ENCODE assay signal across 18 mouse cellular contexts in genomic region chr19:37496759-37497158, GRCm38 (mm10). TPM values are rescaled to one million over a fixed set of nuclear protein-coding genes. Genes with fewer than 3 reads are reported as not detected.
DNase-seq lines count a peak whose midpoint lies in the region; ATAC-seq and TF ChIP-seq lines count a peak whose summit lies in the region.
"Had no signal": no experiment of that assay in that cellular context is flagged by ENCODE, and none has a peak within 500 bp of the region (broad histone marks: within the 10 kb centered on the region; RNA-seq: fewer than 3 reads in every experiment).

No protein-coding gene starts in this region.

- no peak for TF ChIP-seq RAD21 in MEL (IDR thresholded peaks at IDR 0.05; ENCODE audit: low read depth, low read length)

- H3K9me3 ChIP-seq in hindbrain, postnatal 0 days (ENCODE audit: low read length), result no peaks in the 10 kb centered on the region
- no peaks in the 10 kb centered on the region for H3K9me3 ChIP-seq in hindbrain, embryonic 11.5 days (ENCODE audit: control insufficient read depth, low read length)
- H3K9me3 ChIP-seq in lung, embryonic 14.5 days (ENCODE audit: low read depth, low read length), result no peaks in the 10 kb centered on the region
- no peaks in the 10 kb centered on the region for H3K9me3 ChIP-seq in MEL (replicated peaks; ENCODE audit: insufficient read depth, low read length)
- H3K9me3 ChIP-seq in stomach, postnatal 0 days (ENCODE audit: control insufficient read depth, low read length), result no peaks in the 10 kb centered on the region
- H3K9me3 ChIP-seq: embryonic facial prominence, embryonic 15.5 days; limb, embryonic 13.5 days; midbrain, embryonic 12.5 days had no signal

- TF ChIP-seq EP300 in MEL (IDR thresholded peaks at IDR 0.05; ENCODE audit: low read depth in 1 of 2, low read length in 2 of 2), result no peak
- TF ChIP-seq EP300 in stomach, postnatal 0 days (optimal IDR thresholded peaks at IDR 0.05), result no peak

- no peaks in the 10 kb centered on the region for H3K27me3 ChIP-seq in hindbrain, postnatal 0 days (ENCODE audit: insufficient read depth, low read length)
- H3K27me3 ChIP-seq in hindbrain, embryonic 11.5 days (ENCODE audit: control insufficient read depth, insufficient read depth, low read length), result no peaks in the 10 kb centered on the region
- H3K27me3 ChIP-seq in lung, embryonic 14.5 days (ENCODE audit: insufficient read depth, low read length), result no peaks in the 10 kb centered on the region; the same call in 1 of the 2 replicates
- H3K27me3 ChIP-seq in MEL (ENCODE audit: control insufficient read depth in 1 of 2, insufficient read depth in 2 of 2, low read length in 2 of 2), result no peaks in the 10 kb centered on the region
- H3K27me3 ChIP-seq in stomach, postnatal 0 days (ENCODE audit: control insufficient read depth, insufficient read depth, low read length), result no peaks in the 10 kb centered on the region
- H3K27me3 ChIP-seq: embryonic facial prominence, embryonic 15.5 days; limb, embryonic 13.5 days; midbrain, embryonic 12.5 days had no signal

- H3K4me2 ChIP-seq in hindbrain, postnatal 0 days (ENCODE audit: low read depth, low read length), result no peak overlapping the region
- no peak overlapping the region for H3K4me2 ChIP-seq in hindbrain, embryonic 11.5 days (replicated peaks; ENCODE audit: low read depth, low read length)
- no peak overlapping the region for H3K4me2 ChIP-seq in lung, embryonic 14.5 days
- H3K4me2 ChIP-seq in stomach, postnatal 0 days (replicated peaks; ENCODE audit: low read depth), result no peak overlapping the region
- H3K4me2 ChIP-seq: embryonic facial prominence, embryonic 15.5 days; hindbrain, embryonic 14.5 days; limb, embryonic 13.5 days; midbrain, embryonic 12.5 days had no signal

- ATAC-seq in hindbrain, postnatal 0 days, result no peak
- no peak for ATAC-seq in hindbrain, embryonic 11.5 days (ENCODE audit: low FRiP score)
- ATAC-seq in lung, embryonic 14.5 days (ENCODE audit: insufficient read depth), result no peak
- no peak for ATAC-seq in stomach, postnatal 0 days (ENCODE audit: low FRiP score, low TSS enrichment)

- WGBS in hindbrain, postnatal 0 days, result 91% methylated on average over 8 of the region's 8 CpGs
- WGBS in hindbrain, embryonic 11.5 days, result 87% methylated on average over 8 of the region's 8 CpGs
- WGBS in lung, embryonic 14.5 days, result 87% methylated on average over 8 of the region's 8 CpGs
- 84% methylated on average over 8 of the region's 8 CpGs for WGBS in stomach, postnatal 0 days

- H3K4me1 ChIP-seq in hindbrain, postnatal 0 days (ENCODE audit: insufficient read depth, low read length), result no peaks in the 10 kb centered on the region
- H3K4me1 ChIP-seq in hindbrain, embryonic 11.5 days (replicated peaks; ENCODE audit: control insufficient read depth, insufficient read depth, low read length), result no peaks in the 10 kb centered on the region
- no peaks in the 10 kb centered on the region for H3K4me1 ChIP-seq in lung, embryonic 14.5 days (ENCODE audit: insufficient read depth)
- H3K4me1 ChIP-seq in MEL (ENCODE audit: control insufficient read depth in 1 of 2, insufficient read depth in 2 of 2, low read length in 2 of 2), result peaks cover 8 to 14% of the 10 kb centered on the region in 2 experiments
- H3K4me1 ChIP-seq in stomach, postnatal 0 days (replicated peaks; ENCODE audit: control insufficient read depth, insufficient read depth), result no peaks in the 10 kb centered on the region; the same call in 1 of the 2 replicates
- H3K4me1 ChIP-seq: embryonic facial prominence, embryonic 15.5 days; midbrain, embryonic 12.5 days had no signal

- TF ChIP-seq POLR2A in MEL (IDR thresholded peaks at IDR 0.05; ENCODE audit: control insufficient read depth in 1 of 2, insufficient read depth in 1 of 2, low read depth in 1 of 2, low read length in 2 of 2, poor library complexity in 1 of 2), result no peak

- H3K79me2 ChIP-seq in MEL (ENCODE audit: control insufficient read depth, insufficient read depth, low read length, poor library complexity), result no peaks in the 10 kb centered on the region

- peak; percentile 8; the same call in 1 of the 2 replicates for TF ChIP-seq CTCF in hindbrain, postnatal 0 days (IDR thresholded peaks at IDR 0.05; ENCODE audit: low read depth)
- peak; percentile 21; the same call in 1 of the 2 replicates for TF ChIP-seq CTCF in lung, embryonic 14.5 days (IDR thresholded peaks at IDR 0.05; ENCODE audit: low read depth)
- TF ChIP-seq CTCF in MEL (IDR thresholded peaks at IDR 0.05 in 2 of 3, conservative IDR thresholded peaks at IDR 0.05 in 1 of 3; ENCODE audit: control insufficient read depth in 1 of 3, insufficient read depth in 1 of 3, low read depth in 2 of 3, low read length in 3 of 3, poor library complexity in 1 of 3, severe bottlenecking in 1 of 3), result peak; percentile 26 to 45 (median 35); a peak in 5 of 6 replicates
- TF ChIP-seq CTCF in stomach, postnatal 0 days (IDR thresholded peaks at IDR 0.05; ENCODE audit: low read depth), result peak; percentile 32

- H3K27ac ChIP-seq in hindbrain, postnatal 0 days, result no peak overlapping the region
- no peak overlapping the region for H3K27ac ChIP-seq in hindbrain, embryonic 11.5 days (ENCODE audit: low read depth, low read length)
- no peak overlapping the region for H3K27ac ChIP-seq in lung, embryonic 14.5 days (ENCODE audit: low read depth)
- H3K27ac ChIP-seq in MEL (ENCODE audit: control insufficient read depth, low read depth, low read length), result no peak overlapping the region
- H3K27ac ChIP-seq in stomach, postnatal 0 days (replicated peaks), result no peak overlapping the region
- H3K27ac ChIP-seq: embryonic facial prominence, embryonic 15.5 days; hindbrain, embryonic 14.5 days; limb, embryonic 13.5 days; midbrain, embryonic 12.5 days had no signal

- H3K36me3 ChIP-seq in hindbrain, postnatal 0 days (ENCODE audit: insufficient read depth, low read length), result no peaks in the 10 kb centered on the region
- H3K36me3 ChIP-seq in hindbrain, embryonic 11.5 days (ENCODE audit: control insufficient read depth, insufficient read depth, low read length), result no peaks in the 10 kb centered on the region
- H3K36me3 ChIP-seq in lung, embryonic 14.5 days (ENCODE audit: insufficient read depth), result no peaks in the 10 kb centered on the region
- H3K36me3 ChIP-seq in MEL (ENCODE audit: control insufficient read depth in 1 of 2, insufficient read depth in 2 of 2, low read length in 2 of 2), result peaks cover 0 to 19% of the 10 kb centered on the region in 2 experiments; a peak in 2 of 4 replicates
- no peaks in the 10 kb centered on the region for H3K36me3 ChIP-seq in stomach, postnatal 0 days (ENCODE audit: control insufficient read depth, insufficient read depth, low read length)
- H3K36me3 ChIP-seq: embryonic facial prominence, embryonic 15.5 days; limb, embryonic 13.5 days; midbrain, embryonic 12.5 days had no signal

- no peak overlapping the region for H3K4me3 ChIP-seq in hindbrain, postnatal 0 days (ENCODE audit: low read length)
- H3K4me3 ChIP-seq in hindbrain, embryonic 11.5 days (ENCODE audit: low read depth, low read length), result no peak overlapping the region
- H3K4me3 ChIP-seq in lung, embryonic 14.5 days (ENCODE audit: low read depth, low read length), result no peak overlapping the region
- no peak overlapping the region for H3K4me3 ChIP-seq in MEL (ENCODE audit: control insufficient read depth in 1 of 2, insufficient read depth in 1 of 2, low read depth in 2 of 2, low read length in 2 of 2)
- no peak overlapping the region for H3K4me3 ChIP-seq in stomach, postnatal 0 days (ENCODE audit: low read depth, low read length)
- H3K4me3 ChIP-seq: embryonic facial prominence, embryonic 15.5 days; limb, embryonic 13.5 days; midbrain, embryonic 12.5 days had no signal

- DNase-seq in hindbrain, postnatal 0 days (ENCODE audit: low spot score), result no peak
- no peak for DNase-seq in hindbrain, embryonic 11.5 days (ENCODE audit: low spot score)
- no peak for DNase-seq in lung, embryonic 14.5 days
- no peak for DNase-seq in lung, postnatal 4 days
- peak; percentile 28 for DNase-seq in MEL (ENCODE audit: low read depth, low spot score)
- no peak for DNase-seq in stomach, postnatal 0 days (ENCODE audit: low spot score)
- no peak for DNase-seq in thymus, postnatal 4 days
- no peak for DNase-seq in left cerebral cortex, adult 8-10 months (ENCODE audit: low spot score in 2 of 2)
- DNase-seq: adrenal gland, adult 2 months; cerebellum, adult 18-20 months; heart, adult 18-20 months; kidney, adult 8-10 months; lung, postnatal 14 days; thymus, adult 18-20 months had no signal

- no peak overlapping the region for H3K9ac ChIP-seq in hindbrain, postnatal 0 days (replicated peaks; ENCODE audit: low read length)
- no peak overlapping the region for H3K9ac ChIP-seq in hindbrain, embryonic 11.5 days (ENCODE audit: low read depth, low read length)
- no peak overlapping the region for H3K9ac ChIP-seq in lung, embryonic 14.5 days
- no peak overlapping the region for H3K9ac ChIP-seq in MEL (ENCODE audit: control insufficient read depth, low read depth, low read length, poor library complexity, severe bottlenecking)
- no peak overlapping the region for H3K9ac ChIP-seq in stomach, postnatal 0 days (ENCODE audit: low read length)
- H3K9ac ChIP-seq: embryonic facial prominence, embryonic 15.5 days; hindbrain, embryonic 14.5 days; limb, embryonic 13.5 days; midbrain, embryonic 12.5 days had no signal

TF ChIP-seq in MEL, 35 proteins besides CTCF, POLR2A, EP300 and RAD21 (continues in another document):
- TF ChIP-seq SMC3 (IDR thresholded peaks at IDR 0.05; ENCODE audit: low read depth, low read length) (no peak), ELF1 (IDR thresholded peaks at IDR 0.05; ENCODE audit: low read depth, low read length) (no peak), TCF12 (IDR thresholded peaks at IDR 0.05; ENCODE audit: low read depth, low read length) (no peak), BHLHE40 (IDR thresholded peaks at IDR 0.05; ENCODE audit: borderline replicate concordance, low read depth, low read length) (no peak), ZKSCAN1 (IDR thresholded peaks at IDR 0.05; ENCODE audit: low read depth, low read length) (no peak), ZNF384 (IDR thresholded peaks at IDR 0.05; ENCODE audit: low read depth, low read length) (no peak), MXI1 (IDR thresholded peaks at IDR 0.05; ENCODE audit: low read depth, low read length) (no peak), JUND (IDR thresholded peaks at IDR 0.05; ENCODE audit: low read depth, low read length) (no peak), POLR2AphosphoS5 (IDR thresholded peaks at IDR 0.05; ENCODE audit: borderline replicate concordance, low read depth, low read length) (no peak)

RNA-seq across cellular contexts. Expression of gene Exoc6, which starts 53.5 kb away (rescaled TPM):
- 18.4 and 18.9 TPM in 2 replicates for total RNA-seq in hindbrain, postnatal 0 days (2014; rRNA removed)
- 18.6 and 18.8 TPM in 2 replicates for polyA plus RNA-seq in hindbrain, postnatal 0 days (2015; fragmentation: Nextera tagmentation; extraction: Ambion mirVana)
- polyA plus RNA-seq in hindbrain, embryonic 11.5 days (2014; fragmentation: Nextera tagmentation; extraction: Ambion mirVana), result 10.1 and 11.0 TPM in 2 replicates
- polyA plus RNA-seq in lung, embryonic 14.5 days (2014; fragmentation: Nextera tagmentation; extraction: Ambion mirVana), result 11.6 and 13.2 TPM in 2 replicates
- total RNA-seq in MEL (2012; rRNA removed), result 30.2 and 30.9 TPM in 2 replicates
- polyA plus RNA-seq in MEL (2012; ENCODE audit: insufficient read depth in 1 of 2, insufficient read length in 2 of 2, low read depth in 1 of 2, low replicate concordance in 2 of 2, missing spikeins in 1 of 2), result 10 to 100 TPM in 1 of 2 experiments, not detected in 1; 41.2 TPM
- polyA plus RNA-seq in stomach, postnatal 0 days (2015; fragmentation: Nextera tagmentation; extraction: Ambion mirVana), result 8.7 and 9.0 TPM in 2 replicates
- total RNA-seq in left cerebral cortex, adult 8-10 months (2022), result 10 to 100 TPM; 41.2 to 47.4 (median 44.8) TPM
